Mouse (Mus musculus) spleen, adult 2 months (tissue): ENCODE data around the gene Krt33a.

Experiments
- CTCF ChIP-seq: fragments of 200-500 bp; IDR thresholded peaks from 2 replicates; pipeline ENCODE4 v1.5.1; 2011; ENCODE audit warnings: mild to moderate bottlenecking, inconsistent platforms; ENCODE audit not compliant: insufficient read depth, insufficient read length, insufficient replicate concordance; ENCODE audit errors: extremely low read depth
- POLR2A ChIP-seq: fragments of 200-500 bp; IDR thresholded peaks from 2 replicates; pipeline ENCODE4 v1.6.1; 2011; ENCODE audit warnings: low read depth, low read length, inconsistent platforms

DNA sequence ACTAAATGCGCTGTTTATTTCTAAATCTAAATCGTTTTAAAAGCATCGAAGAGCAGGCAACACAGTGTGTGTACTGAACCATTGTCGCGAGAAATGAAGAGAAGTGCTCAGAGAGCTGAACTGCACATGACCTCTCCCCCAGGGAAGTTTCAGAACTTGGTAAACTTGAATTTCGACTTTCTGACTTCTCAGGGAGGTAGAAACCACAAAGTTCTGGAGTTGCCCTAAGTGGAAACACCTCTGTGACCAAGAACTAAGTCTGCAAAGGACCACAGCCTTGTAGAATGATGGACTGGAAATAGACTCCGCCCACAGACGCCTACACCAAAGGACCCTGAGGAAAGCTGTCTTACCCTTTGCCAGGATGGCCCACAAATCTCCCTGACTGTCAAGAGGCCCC, 10.1 kb downstream of the Krt33a start:
- TF ChIP-seq CTCF (no peak), POLR2A (no peak)
